Mouse (Mus musculus) gastrocnemius, adult 18-20 months (tissue): ENCODE measurements around the gene Selenof. TPM values are rescaled to one million over a fixed set of nuclear protein-coding genes. Genes with fewer than 3 reads are reported as not detected.

Experiments
- DNase-seq: peaks from one replicate; pipeline ENCODE4 v3.0.0; 2021; ENCODE audit warnings: low spot score
- long read RNA-seq, 2 experiments: library from polyadenylated mRNA; stranded (forward); transcript quantifications; one replicate each; pipeline ENCODE4 v2.0.0; 2021
- total RNA-seq, 2 experiments: library from RNA; stranded (reverse); gene quantifications; 2 replicates each; pipeline ENCODE4 v1.2.3; 2021

Gene Selenof
- total RNA-seq: 100 to 1,000 TPM; 109 to 111 TPM
- long read RNA-seq, experiment 1, transcript Selenof-201 (5 exons, 1,514 nt): major isoform, 54 of 62 reads
- long read RNA-seq, experiment 1, partial matches to known transcripts: 4 of 62 reads
- long read RNA-seq, experiment 1, other reads (novel, unspliced or antisense): 4 of 62 reads
- long read RNA-seq, experiment 2, transcript Selenof-201 (5 exons, 1,514 nt): major isoform, 49 of 52 reads
- long read RNA-seq, experiment 2, partial matches to known transcripts: 2 of 52 reads
- long read RNA-seq, experiment 2, other reads (novel, unspliced or antisense): 1 of 52 reads

GRCm38 (mm10) chr3:144570047-144570815 is at the start of gene Selenof, which contains the start of gene Hs2st1:
Gene Selenof (plus strand): TSS chr3:144570304.
Gene Hs2st1 (minus strand): TSS chr3:144570181.
- peak; percentile 99 for DNase-seq

- no peak for DNase-seq
Observed at GRCm38 (mm10) chr3:144527918-144528317, 42.2 kb upstream of the Selenof start.

GRCm38 (mm10) chr3:144531023-144531422 is 39.1 kb upstream of the Selenof start:
- DNase-seq: no peak

- no peak for DNase-seq
Observed at GRCm38 (mm10) chr3:144535056-144535455, 35.0 kb upstream of the Selenof start.

- DNase-seq: peak; percentile 33
Observed at GRCm38 (mm10) chr3:144537078-144537855, 32.8 kb upstream of the Selenof start.

GRCm38 (mm10) chr3:144539051-144539450 is 31.1 kb upstream of the Selenof start:
- DNase-seq: peak; percentile 56

- no peak for DNase-seq
Observed at GRCm38 (mm10) chr3:144540805-144541204, 29.3 kb upstream of the Selenof start.

GRCm38 (mm10) chr3:144541906-144542438 is 28.1 kb upstream of the Selenof start:
- DNase-seq: no peak

GRCm38 (mm10) chr3:144545152-144545551 is 25.0 kb upstream of the Selenof start:
- no peak for DNase-seq

GRCm38 (mm10) chr3:144545832-144546231 is 24.3 kb upstream of the Selenof start:
- no peak for DNase-seq

GRCm38 (mm10) chr3:144546490-144546889 is 23.6 kb upstream of the Selenof start:
- no peak for DNase-seq

GRCm38 (mm10) chr3:144548186-144548845 is 21.8 kb upstream of the Selenof start:
- DNase-seq: no peak

GRCm38 (mm10) chr3:144550036-144550435 is 20.1 kb upstream of the Selenof start:
- DNase-seq: peak; percentile 50

- DNase-seq: no peak
Observed at GRCm38 (mm10) chr3:144550659-144551058, 19.4 kb upstream of the Selenof start.

GRCm38 (mm10) chr3:144551416-144551815 is 18.7 kb upstream of the Selenof start:
- DNase-seq: no peak

- DNase-seq: peak; percentile 52
Observed at GRCm38 (mm10) chr3:144553942-144554341, 16.2 kb upstream of the Selenof start.

GRCm38 (mm10) chr3:144554503-144554902 is 15.6 kb upstream of the Selenof start:
- no peak for DNase-seq

- no peak for DNase-seq
Observed at GRCm38 (mm10) chr3:144555144-144555543, 15.0 kb upstream of the Selenof start.

- DNase-seq: no peak
Observed at GRCm38 (mm10) chr3:144556625-144557324, 13.3 kb upstream of the Selenof start.

GRCm38 (mm10) chr3:144558274-144558673 is 11.8 kb upstream of the Selenof start:
- DNase-seq: no peak
